Mouse (Mus musculus) lung, adult 2 months (tissue): ENCODE measurements at regions not wholly inside any gene's neighbourhood (a gene's known extent, or its start where the extent isn't known, plus 50 kb on each side); places are given as distances from the start of the nearest gene placed in this dataset.

Experiments
- DNase-seq: peaks from one replicate; pipeline ENCODE4 v3.0.0; 2022
- H3K4me1 ChIP-seq: fragments of 200-500 bp; 2 replicates; pipeline ENCODE4 v1.6.1; 2011; ENCODE audit warnings: low read length; ENCODE audit not compliant: control insufficient read depth, insufficient read depth
- H3K4me3 ChIP-seq: fragments of 200-500 bp; replicated peaks from 2 replicates; pipeline ENCODE3; 2011; ENCODE audit warnings: low read depth, mild to moderate bottlenecking, control low read depth, low read length; ENCODE audit errors: extremely low read depth
- CTCF ChIP-seq: fragments of 200-500 bp; IDR thresholded peaks from 2 replicates; pipeline ENCODE4 v1.5.1; 2011; ENCODE audit warnings: mild to moderate bottlenecking, low read length, control low read depth; ENCODE audit not compliant: insufficient read depth
- POLR2A ChIP-seq: fragments of 200-500 bp; IDR thresholded peaks from 2 replicates; pipeline ENCODE4 v1.6.1; 2011; ENCODE audit warnings: low read depth, mild to moderate bottlenecking, control low read depth, low read length, borderline replicate concordance; ENCODE audit errors: extremely low read depth
- WGBS: fragments of 180-500 bp; shearing (Covaris S2); methylation state at CpG from one replicate; pipeline ENCODE4 v1.1.7; 2018; 5-methylcytosine and 5-hydroxymethylcytosine counted together

GRCm38 (mm10) chr4:99348674-99349073, 53.0 kb downstream of the Gm12689 start:
- no peak for DNase-seq
- no peaks in the 10 kb centered on the region for H3K4me1 ChIP-seq
- WGBS: 63% methylated on average over 5 of the region's 5 CpGs
- TF ChIP-seq POLR2A (no peak), CTCF (0 out of 2 replicates have a peak, but pooled peaks have one; percentile 14)
- H3K4me3 ChIP-seq: no peak overlapping the region

DNA sequence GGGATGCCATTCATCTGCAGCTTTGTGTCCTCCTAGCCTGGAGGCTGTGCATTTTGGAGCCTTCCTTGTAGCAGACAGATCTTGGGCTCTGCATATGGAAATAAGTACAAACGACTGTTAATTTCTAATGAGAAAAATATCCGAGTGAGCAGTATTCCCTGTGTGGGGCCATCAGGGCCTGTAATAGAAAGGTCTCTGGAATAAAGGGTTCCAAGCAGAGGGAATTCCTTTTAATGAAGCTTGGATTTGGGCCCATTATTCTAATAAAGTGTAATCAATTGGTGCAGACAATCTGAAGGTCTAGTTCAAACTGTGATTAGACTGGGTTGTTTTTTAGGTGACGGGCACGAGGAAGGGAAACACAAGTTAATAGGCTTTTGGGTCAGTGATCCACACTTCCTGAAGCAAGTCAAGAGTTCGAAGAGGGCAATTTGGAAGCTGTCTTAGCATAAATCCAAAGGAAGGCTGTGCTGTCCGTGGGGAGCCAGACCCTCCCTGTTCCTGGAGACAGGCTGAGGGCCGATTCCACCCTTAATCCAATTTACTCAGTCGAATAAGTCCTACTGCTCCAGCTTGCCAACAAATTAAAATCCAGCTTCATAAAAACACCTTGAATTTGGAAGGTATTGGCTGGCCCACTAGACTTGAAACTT, 57.5 kb downstream of the Gm12689 start:
- Histone ChIP-seq H3K4me1 (no peaks in the 10 kb centered on the region), H3K4me3 (no peak overlapping the region)
- no peak for TF ChIP-seq POLR2A
- TF ChIP-seq CTCF: no peak
- no peak for DNase-seq
- 50% methylated on average over 8 of the region's 8 CpGs for WGBS

- no peak for TF ChIP-seq POLR2A
- no peak for TF ChIP-seq CTCF
- no peaks in the 10 kb centered on the region for H3K4me1 ChIP-seq
- no peak for DNase-seq
- WGBS: 58% methylated on average over 17 of the region's 17 CpGs
- H3K4me3 ChIP-seq: no peak overlapping the region
Measured at GRCm38 (mm10) chr4:99354241-99354640, 58.5 kb downstream of the Gm12689 start.

DNA sequence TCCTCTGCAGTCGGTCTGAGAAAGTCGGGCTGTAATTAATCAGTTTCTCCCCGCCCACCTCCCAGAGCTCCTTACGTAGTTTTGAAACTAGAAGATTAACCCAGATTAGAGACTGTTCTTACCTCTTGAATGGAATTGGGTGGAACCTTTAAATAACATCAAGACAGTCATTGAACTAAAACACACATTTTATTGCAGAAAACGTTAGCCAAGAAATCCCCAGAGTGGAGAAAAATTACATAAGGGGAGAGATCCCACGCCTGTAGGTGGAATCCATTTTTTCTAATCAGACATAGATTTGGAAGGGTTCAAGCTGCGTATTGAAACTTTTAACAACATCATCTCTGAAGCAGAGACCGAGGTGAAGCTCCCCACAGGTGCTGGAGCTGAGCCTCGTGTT, 59.1 kb downstream of the Gm12689 start:
- 55% methylated on average over 9 of the region's 9 CpGs for WGBS

GRCm38 (mm10) chr4:99368036-99368435, 72.3 kb downstream of the Gm12689 start:
- DNase-seq: no peak
- TF ChIP-seq CTCF: no peak
- no peak for TF ChIP-seq POLR2A

More for the DNA sequence above, 59.1 kb downstream of the Gm12689 start:
- DNase-seq: no peak
- Histone ChIP-seq H3K4me3 (no peak overlapping the region), H3K4me1 (no peaks in the 10 kb centered on the region)
- no peak for TF ChIP-seq POLR2A
- no peak for TF ChIP-seq CTCF

DNA sequence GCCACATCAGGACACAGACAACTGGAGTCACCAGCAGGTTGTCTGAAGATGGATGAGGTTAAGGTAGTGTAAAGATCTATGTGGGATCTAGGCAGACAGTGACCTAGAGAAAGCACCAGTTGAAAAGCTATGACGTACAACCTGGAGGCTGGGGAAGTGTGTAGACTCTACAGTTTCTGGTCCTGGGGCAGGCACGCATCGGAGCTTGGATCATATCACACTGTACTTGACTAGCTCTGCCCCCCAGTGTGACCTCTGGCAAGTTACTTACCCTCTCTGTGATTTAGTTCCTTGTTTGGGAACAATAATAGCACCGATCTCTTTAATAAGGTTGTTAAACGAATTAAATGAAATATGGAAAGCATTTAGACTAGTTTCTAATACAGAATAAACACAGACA, 75.5 kb downstream of the Gm12689 start:
- DNase-seq: no peak
- Histone ChIP-seq H3K4me3 (no peak overlapping the region), H3K4me1 (no peaks in the 10 kb centered on the region)
- TF ChIP-seq CTCF: no peak
- TF ChIP-seq POLR2A: no peak
- WGBS: 76% methylated on average over 5 of the region's 5 CpGs

More at GRCm38 (mm10) chr4:99368036-99368435, 72.3 kb downstream of the Gm12689 start:
- H3K4me1 ChIP-seq: no peaks in the 10 kb centered on the region
- no peak overlapping the region for H3K4me3 ChIP-seq
- WGBS: 76% methylated on average over 9 of the region's 9 CpGs

DNA sequence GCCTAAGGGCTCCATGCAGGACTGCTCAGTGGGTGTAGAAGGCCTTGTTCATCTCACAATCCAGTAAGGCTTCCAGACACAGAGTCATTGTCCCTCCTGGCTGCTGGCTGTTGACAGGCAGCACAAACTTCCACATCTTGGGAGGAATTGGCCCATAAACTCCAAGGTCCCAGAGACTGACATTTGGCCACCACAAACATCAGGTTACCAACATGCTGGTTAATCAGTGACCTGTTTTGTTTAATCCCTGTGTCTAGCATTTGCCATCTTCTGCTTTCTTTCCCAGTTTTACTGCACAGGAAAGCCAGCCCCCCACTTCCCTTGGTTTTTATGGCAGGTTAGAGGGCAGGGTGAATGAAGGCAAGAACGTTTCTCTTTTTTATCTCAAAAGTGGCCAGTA, 80.5 kb downstream of the Gm12689 start:
- Histone ChIP-seq H3K4me3 (no peak overlapping the region), H3K4me1 (no peaks in the 10 kb centered on the region)
- DNase-seq: no peak
- WGBS: 19% methylated on average over 1 of the region's 1 CpGs
- no peak for TF ChIP-seq CTCF
- TF ChIP-seq POLR2A: no peak

DNA sequence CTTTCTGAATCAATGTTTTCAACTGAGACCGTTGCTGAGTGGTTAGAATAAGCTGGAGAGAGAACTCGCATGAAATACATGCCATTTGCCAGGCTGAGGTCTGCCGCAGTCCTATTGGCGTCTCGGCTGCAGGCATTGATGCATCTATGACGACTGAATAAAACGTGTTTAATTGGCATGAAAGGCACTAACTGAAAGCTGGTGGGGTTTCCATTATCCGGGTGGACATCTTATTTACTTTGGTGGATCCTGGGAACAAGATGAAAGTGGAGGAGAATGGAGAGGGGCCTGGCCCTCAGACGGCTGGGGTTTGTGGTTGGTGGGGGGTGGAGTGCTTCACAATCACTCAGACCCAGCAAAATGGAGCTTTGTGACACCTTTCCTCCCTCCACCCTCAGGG, 81.2 kb downstream of the Gm12689 start:
- H3K4me3 ChIP-seq: no peak overlapping the region
- no peaks in the 10 kb centered on the region for H3K4me1 ChIP-seq
- 39% methylated on average over 9 of the region's 9 CpGs for WGBS
- DNase-seq: no peak
- no peak for TF ChIP-seq POLR2A
- TF ChIP-seq CTCF: no peak

- no peak for DNase-seq
Measured at GRCm38 (mm10) chr4:99379983-99380382, 84.3 kb downstream of the Gm12689 start.

GRCm38 (mm10) chr4:99385381-99385780, 89.7 kb downstream of the Gm12689 start:
- WGBS: 35% methylated on average over 8 of the region's 8 CpGs
- Histone ChIP-seq H3K4me1 (no peaks in the 10 kb centered on the region), H3K4me3 (no peak overlapping the region)
- DNase-seq: no peak
- no peak for TF ChIP-seq POLR2A
- TF ChIP-seq CTCF: no peak

More at GRCm38 (mm10) chr4:99379983-99380382, 84.3 kb downstream of the Gm12689 start:
- WGBS: 85% methylated on average over 4 of the region's 4 CpGs
- Histone ChIP-seq H3K4me3 (no peak overlapping the region), H3K4me1 (no peaks in the 10 kb centered on the region)
- no peak for TF ChIP-seq POLR2A
- no peak for TF ChIP-seq CTCF
